Mouse (Mus musculus) layer of hippocampus, postnatal 36 days (tissue): Measurements from ENCODE around the gene Slc25a39. TPM values are rescaled to one million over a fixed set of nuclear protein-coding genes. Genes with fewer than 3 reads are reported as not detected.
A peak's percentile ranks its signal among the peaks of the same experiment; 100 is the strongest.
"Not testable (repeated sequence)": the region's sequence is repeated elsewhere in the genome, so short reads cannot be mapped to it uniquely, and the experiment has no call there.

Source experiments
- DNase-seq, 2 experiments: peaks; one replicate each; pipeline ENCODE4 v3.0.0; 2022
- total RNA-seq, 2 experiments: library from RNA; stranded (reverse); gene quantifications; 2 replicates each; pipeline ENCODE4 v1.2.3; 2021

Gene Slc25a39
- total RNA-seq, 2 experiments from 2014 or later: 61.9 to 64.0 TPM

GRCm38 (mm10) chr11:102393719-102394420, 13.9 kb downstream of the Slc25a39 start:
- peak in 1 of 2 experiments; percentile 52 for DNase-seq

- peak; percentile 95 to 97 for DNase-seq
These were observed 14.5 kb downstream of the Slc25a39 start, which contains the start of gene Rundc3a for GRCm38 (mm10) chr11:102393238-102393634. Rundc3a (plus strand) TSS chr11:102393403.

DNA sequence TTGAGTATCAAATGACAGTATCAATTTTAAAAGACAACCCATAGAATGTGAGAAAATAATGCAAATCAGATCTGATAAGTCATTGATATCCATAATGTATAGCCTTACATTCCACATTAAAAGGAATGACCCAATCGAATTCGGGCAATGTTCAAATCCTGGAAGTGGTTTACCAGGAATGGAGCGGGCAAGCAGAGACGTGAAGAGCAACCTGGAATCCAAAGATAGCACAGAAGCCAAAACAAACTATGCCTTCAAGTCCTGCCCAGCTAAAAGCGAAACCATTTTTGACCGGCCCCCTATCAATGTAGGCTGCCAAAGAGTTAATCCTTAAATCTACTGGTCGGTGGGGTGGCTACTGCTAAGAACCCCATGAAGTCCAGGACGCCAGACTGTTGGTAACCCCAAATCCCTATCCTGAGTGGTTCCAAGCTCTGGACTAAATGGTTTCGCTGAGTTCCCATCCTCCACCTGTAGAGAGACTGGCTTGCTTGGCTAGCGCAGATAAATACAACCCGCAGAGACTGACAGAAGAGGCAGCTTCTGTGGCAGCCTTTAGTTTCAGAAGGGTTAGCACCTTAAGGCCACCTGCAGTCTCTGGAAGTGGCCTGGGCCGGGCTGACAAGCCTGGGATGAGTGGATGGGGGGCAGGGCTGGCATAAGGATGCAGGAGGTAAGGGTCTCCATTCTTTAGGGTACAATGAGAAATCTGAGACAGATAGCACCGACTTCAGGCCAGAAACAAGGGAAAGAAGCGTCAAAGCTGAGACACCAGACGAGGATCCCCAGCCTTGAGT, 15.1 kb downstream of the Slc25a39 start:
- no peak for DNase-seq

- not testable (repeated sequence) for DNase-seq
These were observed 18.3 kb downstream of the Slc25a39 start for GRCm38 (mm10) chr11:102389436-102389835.

GRCm38 (mm10) chr11:102386121-102386520, 21.6 kb downstream of the Slc25a39 start:
- no peak for DNase-seq

DNA sequence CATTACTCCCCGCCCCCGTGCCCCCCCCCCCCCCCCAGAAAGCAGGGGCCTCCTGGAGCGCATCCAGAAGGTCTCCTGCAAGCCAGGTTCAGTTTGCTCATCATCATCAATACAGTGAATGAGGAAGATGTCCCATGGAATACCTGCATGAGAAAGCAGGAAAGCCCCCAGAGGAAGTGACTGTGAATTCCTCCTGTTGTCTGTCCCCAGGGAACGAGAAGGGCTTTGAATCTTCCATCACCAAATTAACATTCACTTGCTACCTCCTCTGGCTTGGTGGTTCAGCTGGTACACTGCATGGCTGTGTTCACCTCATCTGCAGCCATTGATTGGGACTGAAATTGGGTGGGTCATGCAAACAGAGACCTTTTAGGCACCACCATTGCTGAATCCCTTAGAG, 22.7 kb downstream of the Slc25a39 start:
- no peak for DNase-seq

DNA sequence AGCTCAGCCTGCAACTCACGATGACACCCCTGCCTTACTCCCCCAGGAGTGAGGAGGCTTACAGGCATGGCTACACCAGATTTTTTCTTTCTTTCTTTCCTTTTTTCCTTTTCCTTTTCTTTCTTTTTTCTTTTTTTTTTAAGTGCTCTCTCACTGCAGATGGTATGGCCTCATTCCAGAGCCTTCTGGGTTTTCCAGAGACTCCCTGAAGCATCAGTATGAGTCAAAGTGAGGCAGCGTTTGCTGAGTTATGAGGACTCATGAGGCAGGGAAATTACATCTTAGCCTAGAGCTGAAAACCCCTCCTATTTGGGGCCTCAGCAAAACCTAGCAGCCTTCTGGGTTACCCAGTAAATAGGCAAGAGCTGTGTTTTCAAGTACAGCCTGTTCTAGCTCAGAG, 23.3 kb downstream of the Slc25a39 start:
- DNase-seq: peak in 1 of 2 experiments; percentile 14

GRCm38 (mm10) chr11:102383365-102384136, 24.2 kb downstream of the Slc25a39 start:
- no peak for DNase-seq

GRCm38 (mm10) chr11:102382794-102383193, 25.0 kb downstream of the Slc25a39 start:
- DNase-seq: no peak

DNA sequence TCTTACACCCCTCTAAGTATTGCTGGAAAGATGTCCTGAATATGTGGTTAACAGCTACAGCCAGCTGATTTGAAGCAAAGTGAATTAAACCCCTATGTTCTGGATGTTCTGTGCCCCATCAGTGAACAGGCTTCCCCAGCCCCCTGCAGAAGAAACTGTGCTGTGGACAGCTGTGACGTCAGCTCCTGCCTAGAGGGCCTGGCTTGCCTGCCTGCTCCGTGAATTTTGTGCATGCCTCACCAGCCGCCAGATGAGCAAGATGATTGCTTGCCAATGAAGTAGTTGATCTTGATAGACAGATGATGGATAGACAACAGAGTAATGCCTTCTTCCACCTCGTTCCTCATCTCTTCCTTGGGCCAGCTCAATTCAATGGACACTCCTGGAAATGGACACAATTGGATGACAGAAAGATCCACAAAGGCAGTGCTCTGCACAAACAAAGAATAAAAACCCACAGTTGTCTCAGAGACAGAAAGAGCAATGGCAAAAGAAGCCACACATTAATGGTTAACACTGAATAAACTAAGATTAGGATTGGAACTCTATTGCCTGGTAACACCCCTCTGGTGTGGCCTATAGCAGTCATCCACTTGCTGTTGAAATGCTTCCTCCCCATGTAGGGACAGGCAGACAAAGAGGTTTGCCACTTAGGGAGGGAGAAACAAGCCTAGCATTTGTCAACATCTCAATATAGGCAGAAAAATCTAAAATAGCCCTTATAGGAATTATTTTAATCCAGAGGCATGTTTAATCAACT, 26.2 kb downstream of the Slc25a39 start:
- DNase-seq: no peak

DNA sequence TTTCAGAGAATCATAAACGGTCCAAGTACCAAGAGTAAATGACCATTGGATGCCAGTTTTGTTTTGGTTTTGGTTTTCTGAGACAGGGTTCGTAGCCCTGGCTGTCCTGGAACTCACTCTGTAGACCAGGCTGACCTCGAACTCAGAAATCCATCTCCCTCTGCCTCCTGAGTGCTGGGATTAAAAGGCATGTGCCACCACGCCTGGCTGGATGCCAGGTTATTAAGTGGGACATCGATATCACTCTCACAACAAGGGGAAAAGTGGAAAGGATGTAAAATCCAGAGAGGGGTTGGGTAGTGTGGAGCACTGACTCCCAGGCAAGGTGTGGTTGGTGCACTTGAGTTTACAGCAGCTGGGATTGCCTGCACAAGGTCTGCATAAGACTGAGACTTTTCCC, 27.7 kb downstream of the Slc25a39 start:
- no peak for DNase-seq

GRCm38 (mm10) chr11:102377186-102377585, 30.6 kb downstream of the Slc25a39 start:
- no peak for DNase-seq

DNA sequence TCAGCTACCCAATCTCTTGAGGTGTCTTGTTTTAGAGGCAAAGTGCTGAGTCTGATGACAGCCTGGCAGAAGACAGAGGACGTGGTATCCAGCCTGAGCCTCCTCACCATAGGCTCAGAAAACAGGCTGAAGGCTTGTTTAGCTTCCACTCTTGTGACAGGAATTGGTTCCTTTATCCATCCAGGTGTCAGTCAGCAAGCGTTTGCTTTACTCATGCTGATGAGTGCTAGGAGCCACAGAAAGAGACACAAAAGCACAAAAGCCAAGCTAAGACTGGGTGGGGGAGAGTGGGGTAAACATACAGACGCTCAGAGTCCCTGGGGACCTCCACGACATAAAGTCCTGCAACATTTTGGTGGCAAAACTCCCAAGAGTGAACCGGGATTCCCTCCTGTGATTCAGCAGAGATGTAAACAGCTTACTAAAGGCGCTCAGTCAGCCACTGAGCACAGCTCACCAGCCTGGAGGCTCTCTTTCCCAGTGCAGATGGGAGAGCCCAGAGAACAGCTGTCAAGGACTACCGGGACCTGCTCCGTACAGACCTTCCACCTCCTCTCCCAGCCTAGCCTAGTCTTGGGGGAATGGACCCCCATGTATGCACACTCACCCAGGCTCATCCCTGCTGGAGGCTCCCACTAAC, 31.4 kb downstream of the Slc25a39 start:
- DNase-seq: no peak

GRCm38 (mm10) chr11:102375196-102376173, 32.3 kb downstream of the Slc25a39 start:
- no peak for DNase-seq

DNA sequence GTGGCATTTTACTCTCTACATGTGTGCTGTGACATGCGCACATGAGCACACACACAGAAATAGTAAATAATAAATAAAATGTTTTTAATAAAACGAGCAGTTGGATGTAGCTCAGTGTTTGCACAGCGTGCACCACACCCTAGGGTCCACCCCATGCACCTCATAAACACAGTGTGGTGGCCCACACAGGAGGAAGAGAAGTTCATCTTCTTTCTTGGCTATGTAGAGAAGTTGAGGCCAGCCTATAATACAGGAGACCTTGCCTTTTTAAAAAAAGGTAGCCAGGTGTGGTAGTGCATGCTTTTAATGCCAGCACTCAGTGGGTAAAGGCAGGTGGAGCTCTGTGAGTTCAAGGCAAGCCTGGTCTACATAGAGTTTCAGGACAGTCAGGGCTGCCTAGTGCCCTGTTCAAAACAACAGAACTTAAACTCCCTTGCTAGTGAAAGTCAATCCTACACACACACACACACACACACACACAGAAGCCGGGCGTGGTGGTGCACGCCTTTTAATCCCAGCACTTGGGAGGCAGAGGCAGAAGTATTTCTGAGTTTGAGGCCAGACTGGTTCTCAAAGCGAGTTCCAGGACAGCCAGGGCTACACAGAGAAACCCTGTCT, 33.5 kb downstream of the Slc25a39 start:
- no peak for DNase-seq

DNA sequence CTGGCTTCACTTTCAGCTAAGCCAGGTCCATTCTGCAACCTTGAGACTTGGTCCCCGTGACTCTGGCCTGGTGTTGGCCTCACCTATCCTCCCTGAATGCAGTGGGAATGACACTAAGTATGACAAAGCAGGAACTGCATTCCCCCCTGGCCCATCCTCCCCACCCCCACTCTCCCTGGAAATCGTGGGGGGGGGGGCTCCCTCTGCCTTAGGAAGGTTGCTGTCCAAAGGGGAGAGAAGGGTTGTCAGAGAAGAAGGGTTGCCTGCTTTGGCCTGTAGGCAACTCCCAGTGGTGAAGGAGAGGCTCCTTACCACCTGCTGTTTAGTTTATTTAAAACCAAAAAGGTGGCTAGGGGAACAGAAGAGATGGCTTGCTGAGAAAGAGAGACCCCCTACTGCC, 34.1 kb downstream of the Slc25a39 start:
- no peak for DNase-seq

DNA sequence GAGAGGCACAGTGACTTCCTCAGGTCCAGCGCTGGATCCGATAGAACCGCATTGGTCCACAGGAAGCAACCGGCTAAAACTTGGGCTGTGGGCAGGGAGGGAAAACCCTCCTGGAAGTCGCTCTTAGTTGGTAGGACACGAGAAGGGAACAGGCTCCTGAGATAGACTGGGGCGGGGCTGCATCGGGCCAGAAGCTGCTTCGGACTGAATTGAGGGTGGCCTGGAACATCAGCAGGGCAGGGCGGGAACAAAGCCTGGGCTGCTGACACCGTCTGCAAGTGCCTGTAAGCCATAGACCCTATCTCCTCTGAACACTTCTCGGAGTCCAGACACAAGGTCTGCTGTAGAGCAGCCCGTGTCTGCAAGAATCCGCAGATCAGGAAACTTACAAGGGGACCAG, 34.8 kb downstream of the Slc25a39 start:
- DNase-seq: no peak

GRCm38 (mm10) chr11:102371926-102372685, 35.6 kb downstream of the Slc25a39 start:
- no peak for DNase-seq

DNA sequence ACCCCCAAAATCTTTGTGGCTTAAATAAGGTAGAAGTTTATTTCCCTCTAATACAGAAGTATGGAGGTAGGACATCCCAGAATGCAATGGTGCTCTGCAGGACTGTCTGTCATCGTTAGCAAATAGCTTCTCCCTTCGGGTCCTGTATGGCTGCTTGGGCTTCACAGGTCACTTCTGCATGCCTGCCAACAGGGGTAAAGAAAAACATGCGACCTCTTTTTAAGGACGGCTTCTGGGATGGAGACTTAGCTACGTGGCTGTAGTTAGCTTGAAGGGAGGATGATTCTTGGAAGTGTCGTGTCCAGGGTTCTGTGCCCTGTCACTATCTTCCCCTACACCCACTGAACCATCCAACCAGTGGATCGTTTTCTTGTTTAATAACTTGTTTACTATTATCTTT, 37.5 kb downstream of the Slc25a39 start:
- no peak for DNase-seq
